17 mouse cellular contexts compared by ENCODE assay signal in genomic region chr6:140454388-140454787, GRCm38 (mm10).
"Had no signal": no experiment of that assay in that cellular context is flagged by ENCODE, and none has a peak within 500 bp of the region (broad histone marks: within the 10 kb centered on the region; RNA-seq: fewer than 3 reads in every experiment).

No protein-coding gene starts in this region.

- H3K36me3 ChIP-seq: liver, embryonic 12.5 days; liver, embryonic 15.5 days had no signal

- DNase-seq: kidney, postnatal 14 days; kidney, postnatal 4 days; layer of hippocampus, adult 9-11 months; lung, adult 2 months; lung, postnatal 14 days; lung, postnatal 4 days; midbrain, embryonic 14.5 days; thymus, adult 18-20 months; thymus, postnatal 14 days; thymus, postnatal 4 days had no signal

- H3K9ac ChIP-seq: limb, embryonic 13.5 days; liver, embryonic 12.5 days; liver, embryonic 15.5 days had no signal

- H3K4me3 ChIP-seq: limb, embryonic 10.5 days; limb, embryonic 13.5 days; liver, embryonic 12.5 days; liver, embryonic 15.5 days had no signal

- H3K27ac ChIP-seq: hindbrain, postnatal 0 days; limb, embryonic 10.5 days; limb, embryonic 13.5 days; liver, embryonic 12.5 days; liver, embryonic 15.5 days had no signal

- H3K4me2 ChIP-seq: limb, embryonic 13.5 days; liver, embryonic 12.5 days; liver, embryonic 15.5 days; midbrain, embryonic 11.5 days had no signal

- H3K9me3 ChIP-seq: limb, embryonic 10.5 days; limb, embryonic 13.5 days; liver, embryonic 12.5 days; liver, embryonic 15.5 days had no signal

- H3K27me3 ChIP-seq: limb, embryonic 13.5 days; liver, embryonic 12.5 days; liver, embryonic 15.5 days had no signal

- H3K4me1 ChIP-seq: liver, embryonic 12.5 days; liver, embryonic 15.5 days had no signal

- ATAC-seq: hindbrain, postnatal 0 days; inflammation-experienced regulatory T-cells, adult 6 months; liver, embryonic 12.5 days had no signal
